Mouse (Mus musculus) neural tube, embryonic 11.5 days (tissue): ENCODE results near the gene Tcf7l1. TPM values are rescaled to one million over a fixed set of nuclear protein-coding genes. Genes with fewer than 3 reads are reported as not detected.

Experiments
- ATAC-seq: fragments of 200-750 bp; cut with Nextera tagmentation; 2 replicates; pipeline ENCODE4 v1.8.0; 2017; ENCODE audit warnings: moderate number of reproducible peaks, mild to moderate bottlenecking, moderate TSS enrichment, moderate library complexity; ENCODE audit not compliant: insufficient read depth, low FRiP score, low TSS enrichment
- DNase-seq: peaks from one replicate; pipeline ENCODE4 v3.0.0-alpha.2; 2015; ENCODE audit warnings: low spot score
- H3K27ac ChIP-seq: fragments of 300-500 bp; sonication (generic); 2 replicates; pipeline ENCODE4 v1.5.1; 2014; ENCODE audit warnings: low read depth, mild to moderate bottlenecking, low read length
- H3K27me3 ChIP-seq: fragments of 300-500 bp; sonication (generic); 2 replicates; pipeline ENCODE4 v1.6.1; 2014; ENCODE audit warnings: mild to moderate bottlenecking, low read length, mixed read lengths; ENCODE audit not compliant: control insufficient read depth, insufficient read depth
- H3K36me3 ChIP-seq: fragments of 300-500 bp; sonication (generic); 2 replicates; pipeline ENCODE4 v1.6.1; 2014; ENCODE audit warnings: mild to moderate bottlenecking, low read length, moderate library complexity, mixed read lengths; ENCODE audit not compliant: control insufficient read depth, insufficient read depth
- H3K4me1 ChIP-seq: fragments of 300-500 bp; sonication (generic); 2 replicates; pipeline ENCODE4 v1.6.1; 2014; ENCODE audit warnings: low read length, mixed read lengths; ENCODE audit not compliant: control insufficient read depth, insufficient read depth
- H3K4me2 ChIP-seq: fragments of 300-500 bp; sonication (generic); 2 replicates; pipeline ENCODE4 v1.6.1; 2014; ENCODE audit warnings: low read depth, mild to moderate bottlenecking, moderate library complexity
- H3K4me3 ChIP-seq: fragments of 300-500 bp; sonication (generic); 2 replicates; pipeline ENCODE4 v1.5.1; 2014; ENCODE audit warnings: low read depth, low read length
- H3K9ac ChIP-seq: fragments of 300-500 bp; sonication (generic); 2 replicates; pipeline ENCODE4 v1.6.1; 2014; ENCODE audit warnings: mild to moderate bottlenecking, low read length
- H3K9me3 ChIP-seq: fragments of 300-500 bp; sonication (generic); 2 replicates; pipeline ENCODE4 v1.6.1; 2016; ENCODE audit warnings: low read length; ENCODE audit not compliant: control insufficient read depth
- whole genome bisulfite sequencing: fragments of 180-500 bp; shearing (Covaris S2); extraction: QIAGEN DNeasy Blood & Tissue Kit; methylation state at CpG from one replicate; pipeline ENCODE4 v1.1.7; 2014; 5-methylcytosine and 5-hydroxymethylcytosine counted together
- polyA plus RNA-seq: library from polyadenylated mRNA; unstranded; fragments of >200 nt; fragmentation: Nextera tagmentation; extraction: Ambion mirVana; gene quantifications from 2 replicates; pipeline ENCODE4 v1.2.1, GENCODE M21; 2014

Gene Tcf7l1
- polyA plus RNA-seq, 1 experiment from 2014 or later, result 21.8 TPM

DNA sequence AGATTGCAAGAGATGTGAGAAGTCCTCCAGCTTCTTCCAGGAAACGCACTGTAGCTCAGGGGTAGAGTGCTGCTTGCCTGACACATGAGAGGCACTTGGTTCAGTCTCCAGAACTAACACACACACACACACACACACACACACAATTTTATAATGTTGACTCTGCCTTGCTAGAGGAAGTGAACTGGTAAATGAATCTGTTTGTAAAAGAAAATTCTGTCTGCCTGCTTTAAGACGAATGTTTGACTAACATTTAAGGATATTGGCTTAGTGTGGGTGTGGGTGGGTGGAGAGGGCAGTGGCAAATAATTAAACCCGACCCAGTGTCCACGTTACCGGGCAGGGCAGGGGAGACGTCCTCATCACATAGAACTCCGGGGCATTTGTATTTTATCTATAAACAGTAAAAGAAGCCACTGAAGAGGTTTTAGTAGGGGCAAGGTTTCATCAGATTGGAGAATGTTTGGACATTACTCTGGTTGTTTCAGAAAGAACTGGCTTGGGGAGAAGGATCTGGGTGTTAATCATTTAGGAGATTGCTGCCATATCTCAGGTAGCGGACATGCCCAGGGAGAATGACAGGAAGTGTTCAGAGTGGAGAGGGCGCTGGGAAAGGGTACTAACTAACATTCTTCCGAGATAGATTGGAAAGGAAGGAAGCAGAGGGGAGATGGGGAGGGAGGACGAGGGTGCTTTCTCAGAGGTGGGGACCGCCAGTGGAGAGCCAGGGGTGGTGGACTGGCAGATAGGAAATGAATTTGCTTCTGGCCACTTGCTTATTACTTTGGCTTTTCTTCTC is 169.1 kb downstream of the Tcf7l1 start:
- H3K9ac ChIP-seq, result no peak overlapping the region
- DNase-seq (no peak), ATAC-seq (no peak)
- H3K36me3 ChIP-seq, result no peaks in the 10 kb centered on the region
- no peaks in the 10 kb centered on the region for H3K27me3 ChIP-seq
- no peak overlapping the region for H3K27ac ChIP-seq
- H3K4me1 ChIP-seq, result peaks cover 10% of the 10 kb centered on the region
- WGBS, result 59% methylated on average over 12 of the region's 12 CpGs
- H3K4me2 ChIP-seq, result no peak overlapping the region
- no peaks in the 10 kb centered on the region for H3K9me3 ChIP-seq
- H3K4me3 ChIP-seq, result no peak overlapping the region

GRCm38 (mm10) chr6:72616643-72617288 is 172.3 kb downstream of the Tcf7l1 start, which contains the start of gene Tgoln1:
Gene Tgoln1 (minus strand): TSS chr6:72617000.
- 0% methylated on average over 40 of the region's 41 CpGs for whole genome bisulfite sequencing
- peaks cover 11% of the 10 kb centered on the region for H3K4me1 ChIP-seq
- peak within 1 kb of the TSS; percentile 70 for H3K4me2 ChIP-seq
- H3K27ac ChIP-seq, result peak within 1 kb of the TSS; percentile 86
- H3K27me3 ChIP-seq, result no peaks in the 10 kb centered on the region
- H3K9me3 ChIP-seq, result no peaks in the 10 kb centered on the region
- peak within 1 kb of the TSS; percentile 52 for H3K4me3 ChIP-seq
- DNase-seq (peak; percentile 97), ATAC-seq (peak; percentile 98)
- peak within 1 kb of the TSS; percentile 75 for H3K9ac ChIP-seq
- no peaks in the 10 kb centered on the region for H3K36me3 ChIP-seq

GRCm38 (mm10) chr6:72615561-72616375 is 173.3 kb downstream of the Tcf7l1 start:
- ATAC-seq (no peak), DNase-seq (no peak)
- Histone ChIP-seq H3K4me3 (peak overlapping the region; percentile 52), H3K9ac (peak overlapping the region; percentile 61), H3K4me2 (peak overlapping the region; percentile 70), H3K27ac (no peak overlapping the region), H3K9me3 (no peaks in the 10 kb centered on the region), H3K27me3 (no peaks in the 10 kb centered on the region), H3K36me3 (no peaks in the 10 kb centered on the region), H3K4me1 (peaks cover 11% of the 10 kb centered on the region)
- 28% methylated on average over 25 of the region's 25 CpGs for WGBS

- DNase-seq (no peak), ATAC-seq (no peak)
- peak overlapping the region; percentile 52 for H3K4me3 ChIP-seq
- no peak overlapping the region for H3K27ac ChIP-seq
- 71% methylated on average over 2 of the region's 2 CpGs for WGBS
- no peaks in the 10 kb centered on the region for H3K9me3 ChIP-seq
- peak overlapping the region; percentile 70 for H3K4me2 ChIP-seq
- H3K9ac ChIP-seq, result peak overlapping the region; percentile 61
- no peaks in the 10 kb centered on the region for H3K27me3 ChIP-seq
- peaks cover 11% of the 10 kb centered on the region for H3K4me1 ChIP-seq
- H3K36me3 ChIP-seq, result no peaks in the 10 kb centered on the region
These were observed 173.9 kb downstream of the Tcf7l1 start for GRCm38 (mm10) chr6:72615151-72615550.

DNA sequence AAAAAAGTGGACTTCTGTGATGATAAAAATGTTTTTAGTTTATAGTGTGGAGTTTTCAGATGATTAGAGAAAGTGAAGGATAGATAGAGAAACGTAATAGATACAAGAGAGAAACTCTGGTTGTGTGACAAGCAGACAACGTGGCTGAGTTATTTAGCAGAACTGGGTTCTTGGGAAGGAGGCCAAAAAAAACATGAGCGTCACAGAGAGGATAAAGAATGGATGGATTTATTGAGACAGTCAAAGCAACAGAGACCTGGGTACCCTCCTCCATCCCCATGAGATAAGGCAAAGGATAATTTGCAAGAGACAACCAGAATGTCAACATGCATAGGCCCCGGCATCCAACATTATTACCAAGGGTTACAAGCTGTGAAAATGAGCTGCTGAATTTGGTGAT is 178.8 kb downstream of the Tcf7l1 start:
- Histone ChIP-seq H3K4me3 (no peak overlapping the region), H3K27me3 (no peaks in the 10 kb centered on the region), H3K27ac (no peak overlapping the region), H3K9me3 (no peaks in the 10 kb centered on the region), H3K4me2 (no peak overlapping the region), H3K9ac (no peak overlapping the region), H3K4me1 (peaks cover 4% of the 10 kb centered on the region), H3K36me3 (no peaks in the 10 kb centered on the region)
- 84% methylated on average over 4 of the region's 4 CpGs for WGBS
- DNase-seq (no peak), ATAC-seq (no peak)

- Histone ChIP-seq H3K4me1 (no peaks in the 10 kb centered on the region), H3K27ac (no peak overlapping the region), H3K36me3 (no peaks in the 10 kb centered on the region), H3K4me2 (no peak overlapping the region), H3K4me3 (no peak overlapping the region), H3K9ac (no peak overlapping the region), H3K27me3 (no peaks in the 10 kb centered on the region), H3K9me3 (no peaks in the 10 kb centered on the region)
- WGBS, result 92% methylated on average over 4 of the region's 4 CpGs
- no peak for DNase-seq
- no peak for ATAC-seq
These were observed 180.3 kb downstream of the Tcf7l1 start for GRCm38 (mm10) chr6:72608662-72609184.

DNA sequence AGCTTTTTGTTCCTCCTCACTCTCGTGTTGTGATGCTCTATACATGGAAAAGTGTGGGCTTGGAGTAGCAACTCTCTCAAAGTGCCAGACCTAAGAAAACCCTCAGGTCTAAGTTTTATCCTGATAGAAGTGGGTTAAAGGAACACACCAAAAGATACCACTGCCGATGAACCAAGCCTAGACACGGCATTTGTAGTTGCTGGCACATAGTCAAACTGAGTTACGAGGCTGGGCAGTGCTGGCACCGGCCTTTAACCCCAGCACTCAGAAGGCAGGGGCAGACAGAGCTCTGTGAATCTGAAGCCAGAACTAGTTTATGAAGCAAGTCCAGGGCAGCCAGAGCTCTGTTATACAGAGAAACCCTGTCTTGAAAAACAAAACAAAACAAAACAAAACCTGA is 181.4 kb downstream of the Tcf7l1 start:
- H3K27ac ChIP-seq, result no peak overlapping the region

DNA sequence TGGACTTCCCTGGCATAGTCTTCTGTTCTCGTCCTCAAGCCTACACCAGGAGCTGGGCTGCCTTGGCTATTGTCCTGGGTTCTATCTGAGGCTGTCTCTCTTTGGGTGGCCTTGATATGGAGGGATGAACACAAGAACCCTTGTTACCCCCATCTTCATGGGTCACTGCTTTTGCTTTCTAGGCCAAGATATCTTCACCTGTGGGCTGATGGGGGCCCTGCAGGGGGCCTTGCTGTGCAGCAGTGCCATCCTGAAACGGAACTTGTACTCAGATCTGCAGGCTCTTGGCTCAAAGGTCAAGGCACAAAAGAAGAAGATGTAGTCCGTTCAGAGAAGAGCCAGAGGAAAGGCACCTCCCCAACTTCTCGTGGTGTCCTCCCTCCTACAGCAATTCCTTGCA is 182.0 kb downstream of the Tcf7l1 start:
- DNase-seq (no peak), ATAC-seq (no peak)
- no peak overlapping the region for H3K27ac ChIP-seq
- no peaks in the 10 kb centered on the region for H3K4me1 ChIP-seq
- H3K9ac ChIP-seq, result no peak overlapping the region
- H3K4me3 ChIP-seq, result no peak overlapping the region
- H3K36me3 ChIP-seq, result no peaks in the 10 kb centered on the region
- WGBS, result 85% methylated on average over 4 of the region's 4 CpGs
- H3K4me2 ChIP-seq, result no peak overlapping the region
- no peaks in the 10 kb centered on the region for H3K27me3 ChIP-seq
- H3K9me3 ChIP-seq, result no peaks in the 10 kb centered on the region

More for the DNA sequence above, 181.4 kb downstream of the Tcf7l1 start:
- Histone ChIP-seq H3K4me1 (no peaks in the 10 kb centered on the region), H3K36me3 (no peaks in the 10 kb centered on the region), H3K9me3 (no peaks in the 10 kb centered on the region), H3K4me2 (no peak overlapping the region), H3K4me3 (no peak overlapping the region), H3K9ac (no peak overlapping the region), H3K27me3 (no peaks in the 10 kb centered on the region)
- 88% methylated on average over 5 of the region's 5 CpGs for WGBS
- DNase-seq (no peak), ATAC-seq (no peak)
